Mouse (Mus musculus): ENCODE data around the gene Hist1h4a. TPM values are rescaled to one million over a fixed set of nuclear protein-coding genes. Genes with fewer than 3 reads are reported as not detected.
A peak's percentile ranks its signal among the peaks of the same experiment; 100 is the strongest.
"Not testable (repeated sequence)": the region's sequence is repeated elsewhere in the genome, so short reads cannot be mapped to it uniquely, and the experiment has no call there.

The Hist1h4a gene
- polyA plus RNA-seq, 2 experiments from 2014 or later = 3.1 TPM; not detected in 1

DNA sequence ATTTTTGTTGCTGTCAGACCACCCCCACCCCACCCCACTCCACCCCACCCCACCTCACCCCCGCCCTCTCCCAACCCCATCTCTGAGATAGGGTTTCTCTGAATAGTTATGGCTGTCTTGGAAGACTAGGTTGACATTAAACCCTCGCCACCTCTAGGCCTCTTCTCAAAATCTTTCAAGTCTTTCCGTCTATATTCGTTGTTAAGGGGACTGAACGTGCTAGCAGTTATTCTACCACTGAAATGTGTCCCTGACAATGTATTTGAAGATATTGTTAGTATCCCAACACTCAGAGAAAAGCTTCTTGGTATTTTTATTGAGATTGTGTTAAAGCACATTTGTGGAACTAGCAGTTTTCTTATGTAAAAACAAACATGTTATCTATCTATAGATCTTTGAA lies 20.1 kb downstream of the Hist1h4a start:
- ATAC-seq = no peak

DNA sequence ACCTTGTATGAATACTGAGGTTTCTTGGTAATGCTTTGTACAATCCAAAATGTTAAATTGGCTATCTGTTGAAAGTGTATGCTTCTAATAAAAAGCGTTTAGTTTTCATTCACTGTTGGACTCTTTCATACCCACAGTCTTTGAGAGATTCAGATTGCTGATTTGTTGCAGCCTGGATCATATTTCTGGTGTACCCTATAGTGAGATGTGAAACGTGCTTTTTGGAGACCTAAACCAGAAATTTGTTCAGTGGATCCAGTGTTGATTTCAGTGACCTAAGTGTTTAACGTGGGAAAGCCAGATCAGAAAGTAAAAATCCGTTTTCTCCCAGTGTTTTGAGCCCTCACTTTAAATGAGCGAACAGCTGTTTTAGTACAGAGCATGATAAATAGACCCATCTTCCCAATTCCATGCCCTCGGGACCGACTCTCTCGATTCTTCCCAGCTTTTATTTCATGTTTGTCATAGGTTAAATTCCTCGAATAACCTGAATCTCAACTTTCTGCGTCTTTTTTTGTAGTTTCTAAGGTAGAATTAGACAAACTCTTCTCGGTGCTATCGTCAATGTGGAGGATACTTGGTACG lies 20.7 kb downstream of the Hist1h4a start:
- ATAC-seq = no peak

DNA sequence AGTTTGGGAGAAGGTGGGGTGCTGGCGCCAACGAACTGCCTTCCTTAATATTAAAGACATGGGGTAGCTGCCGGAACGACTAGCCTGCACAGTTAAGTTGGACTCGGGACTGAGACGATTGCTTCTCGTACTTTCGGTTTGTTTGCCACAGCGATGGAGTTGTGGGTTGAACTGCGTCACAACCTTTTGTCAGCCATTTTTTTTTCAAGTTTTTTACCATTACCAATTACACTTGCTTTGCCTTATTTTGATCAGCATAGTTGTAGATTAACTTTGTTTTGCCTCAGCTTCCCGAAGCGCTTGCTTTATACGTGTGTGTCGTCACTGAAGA lies 21.1 kb downstream of the Hist1h4a start:
- peak; percentile 57 for ATAC-seq

DNA sequence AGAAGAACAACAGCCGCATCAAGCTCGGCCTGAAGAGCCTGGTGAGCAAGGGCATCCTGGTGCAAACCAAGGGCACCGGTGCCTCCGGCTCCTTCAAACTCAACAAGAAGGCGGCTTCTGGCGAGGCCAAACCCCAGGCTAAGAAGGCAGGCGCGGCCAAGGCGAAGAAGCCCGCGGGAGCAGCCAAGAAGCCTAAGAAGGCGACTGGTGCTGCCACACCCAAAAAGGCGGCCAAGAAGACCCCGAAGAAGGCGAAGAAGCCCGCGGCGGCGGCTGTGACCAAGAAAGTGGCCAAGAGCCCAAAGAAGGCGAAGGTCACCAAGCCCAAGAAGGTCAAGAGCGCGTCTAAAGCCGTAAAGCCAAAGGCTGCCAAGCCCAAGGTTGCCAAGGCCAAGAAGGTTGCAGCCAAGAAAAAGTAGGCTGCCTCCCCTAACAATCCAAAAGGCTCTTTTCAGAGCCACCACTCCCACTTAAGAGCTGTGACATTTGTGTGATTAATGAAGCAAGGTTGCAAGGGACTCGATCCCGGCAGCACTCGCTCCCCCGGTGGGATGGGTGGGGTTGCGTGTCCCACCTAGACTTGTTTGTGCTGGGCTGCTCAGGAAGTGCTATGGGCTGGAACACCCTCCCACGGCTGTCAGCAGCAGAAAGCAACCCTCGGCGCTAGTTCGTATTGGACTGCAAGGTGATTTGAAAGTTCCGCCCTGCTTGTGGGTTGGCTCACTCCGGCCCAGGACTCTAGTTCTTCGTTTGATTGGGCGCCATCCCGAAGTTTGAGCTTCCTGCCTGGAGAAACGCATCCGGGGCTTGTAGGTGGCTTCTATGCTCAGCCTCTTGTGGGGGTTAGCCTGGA lies 21.7 kb downstream of the Hist1h4a start:
- peak; percentile 86 for ATAC-seq

DNA sequence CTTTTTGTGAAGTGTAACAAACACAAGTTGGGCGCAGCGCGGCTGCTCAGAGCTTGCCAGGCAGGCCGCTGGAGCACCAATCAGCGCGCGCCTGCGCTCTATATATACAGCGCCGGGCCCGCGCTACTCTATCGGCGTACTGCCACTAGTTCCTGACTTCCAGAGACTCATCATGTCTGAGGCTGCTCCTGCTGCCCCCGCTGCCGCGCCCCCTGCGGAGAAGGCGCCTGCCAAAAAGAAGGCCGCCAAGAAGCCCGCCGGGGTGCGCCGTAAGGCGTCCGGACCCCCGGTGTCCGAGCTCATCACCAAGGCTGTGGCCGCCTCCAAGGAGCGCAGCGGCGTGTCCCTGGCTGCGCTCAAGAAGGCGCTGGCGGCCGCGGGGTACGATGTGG lies 22.4 kb downstream of the Hist1h4a start, which contains the start of gene Hist1h1c:
Hist1h1c (plus strand) TSS at position 132 of the 392 bp plus-strand sequence.
- ATAC-seq = peak; percentile 72

DNA sequence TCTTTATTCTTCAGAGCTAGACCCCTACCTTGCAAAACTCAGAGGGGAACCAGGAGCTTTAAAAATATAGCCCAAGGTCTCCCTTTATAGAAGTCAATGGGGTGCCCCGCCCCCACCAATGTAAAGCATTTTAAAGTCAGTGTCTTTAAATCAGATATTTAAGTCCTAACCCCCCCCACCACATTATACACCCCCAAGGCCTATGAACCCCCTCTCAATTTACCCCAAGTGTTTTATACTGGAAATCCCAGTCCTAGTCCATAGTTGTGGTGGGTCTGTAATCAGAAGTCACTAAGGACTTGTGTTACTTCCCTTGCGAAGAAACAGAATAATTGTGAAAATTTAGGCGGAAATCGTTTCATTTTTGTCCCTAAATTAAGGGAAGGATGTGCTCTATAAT lies 23.0 kb downstream of the Hist1h4a start:
- ATAC-seq = no peak

DNA sequence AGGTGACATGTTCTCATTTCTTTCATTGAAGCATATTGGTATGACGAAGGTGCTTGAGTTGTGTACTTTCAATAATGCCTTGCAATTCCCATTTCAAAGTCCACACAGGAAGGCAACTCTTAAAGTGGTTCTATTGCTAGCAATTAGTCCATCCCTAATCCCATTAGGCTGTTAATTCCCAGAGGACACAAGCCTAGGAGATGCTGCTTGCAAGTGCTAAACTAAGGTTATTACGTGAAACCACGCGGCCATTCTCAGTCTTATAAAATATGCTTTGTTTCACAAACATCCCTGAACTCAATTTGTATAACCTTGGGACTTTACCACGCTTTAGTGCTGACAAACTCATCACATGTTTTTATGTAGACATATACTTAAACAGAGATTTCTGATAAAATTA lies 23.9 kb downstream of the Hist1h4a start:
- ATAC-seq = no peak

DNA sequence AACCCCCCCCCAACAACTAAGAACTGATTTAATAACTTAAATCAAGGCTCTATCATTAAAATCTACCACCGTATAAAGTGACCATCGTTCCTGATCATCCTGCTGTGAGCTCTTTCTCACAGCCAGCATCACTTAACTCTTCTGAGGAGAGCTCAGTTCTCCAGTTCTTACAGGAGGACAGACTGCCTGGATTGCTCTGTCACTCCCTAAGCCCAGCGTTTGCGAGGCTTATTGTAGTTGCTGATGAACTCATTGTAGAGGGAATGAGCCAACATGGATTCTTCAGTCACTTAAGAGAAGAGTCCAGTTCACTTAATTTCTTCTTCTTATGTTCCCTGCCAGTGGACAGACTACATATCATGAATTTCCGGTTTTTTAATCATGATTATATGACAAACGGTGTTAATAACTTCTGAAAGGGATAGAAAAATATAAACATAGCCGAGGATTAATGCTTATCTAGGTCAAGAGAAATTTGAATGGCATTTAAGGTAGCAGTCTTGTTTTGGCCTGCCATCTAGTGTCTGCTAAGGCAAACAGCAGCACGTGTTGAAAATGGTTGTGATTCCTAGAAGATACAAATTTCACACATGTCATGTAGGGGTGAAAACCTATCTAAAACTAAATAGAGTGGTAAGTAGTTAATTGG lies 28.8 kb downstream of the Hist1h4a start:
- peak; percentile 75 for ATAC-seq

DNA sequence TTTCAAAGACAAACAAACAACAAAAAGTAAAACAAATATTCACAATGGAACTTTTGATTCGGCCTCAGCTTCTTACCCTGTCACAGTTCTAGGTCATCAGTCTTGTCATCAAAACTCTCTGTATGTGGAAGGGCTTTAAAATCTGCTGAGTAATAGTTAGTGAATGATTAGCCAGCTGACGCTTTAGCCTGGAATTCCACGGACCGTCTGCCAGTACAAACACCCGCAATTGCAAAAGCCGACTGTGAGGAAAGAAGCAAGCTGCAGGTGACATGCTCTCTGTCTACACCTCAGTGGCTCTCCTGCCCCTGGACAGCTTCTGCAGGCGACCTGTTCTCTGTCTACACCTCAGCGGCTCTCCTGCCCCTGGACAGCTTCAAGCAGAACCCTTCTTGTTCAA lies 30.6 kb downstream of the Hist1h4a start:
- no peak for ATAC-seq

DNA sequence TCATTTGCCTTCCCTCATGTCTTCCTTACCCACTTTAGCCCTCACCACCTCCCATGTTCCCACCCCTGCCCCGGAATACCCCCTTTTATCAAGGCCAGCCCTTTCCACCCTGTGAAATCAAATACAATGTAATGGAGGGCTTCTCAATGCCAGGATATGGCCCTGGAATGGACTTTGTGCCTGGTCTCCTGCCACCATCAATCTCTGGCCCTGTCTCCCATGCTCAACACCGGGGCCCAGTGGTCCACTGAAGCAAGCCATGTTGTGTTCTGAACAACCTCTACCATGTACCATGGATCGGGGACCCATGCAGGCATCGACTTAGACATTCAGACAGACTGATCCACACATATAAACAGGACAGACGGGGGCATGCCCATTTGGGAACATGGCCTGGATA lies 31.3 kb downstream of the Hist1h4a start:
- no peak for ATAC-seq

DNA sequence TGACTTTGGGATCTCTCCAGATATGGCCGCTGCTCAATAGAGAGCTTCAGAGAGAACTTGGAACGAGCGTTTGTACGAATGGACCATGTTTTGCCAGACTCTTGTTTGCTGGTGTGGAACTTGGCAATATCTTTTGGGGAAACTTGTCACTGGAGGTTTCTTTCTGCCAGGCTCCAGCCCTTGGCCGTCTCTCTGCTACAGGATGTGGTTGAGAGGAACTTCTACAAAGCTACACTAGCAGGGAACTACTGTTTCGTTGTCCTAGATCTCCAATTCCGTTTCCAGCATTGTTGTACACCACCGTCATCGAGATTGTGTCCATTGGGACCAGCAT lies 31.9 kb downstream of the Hist1h4a start:
- peak; percentile 65 for ATAC-seq

DNA sequence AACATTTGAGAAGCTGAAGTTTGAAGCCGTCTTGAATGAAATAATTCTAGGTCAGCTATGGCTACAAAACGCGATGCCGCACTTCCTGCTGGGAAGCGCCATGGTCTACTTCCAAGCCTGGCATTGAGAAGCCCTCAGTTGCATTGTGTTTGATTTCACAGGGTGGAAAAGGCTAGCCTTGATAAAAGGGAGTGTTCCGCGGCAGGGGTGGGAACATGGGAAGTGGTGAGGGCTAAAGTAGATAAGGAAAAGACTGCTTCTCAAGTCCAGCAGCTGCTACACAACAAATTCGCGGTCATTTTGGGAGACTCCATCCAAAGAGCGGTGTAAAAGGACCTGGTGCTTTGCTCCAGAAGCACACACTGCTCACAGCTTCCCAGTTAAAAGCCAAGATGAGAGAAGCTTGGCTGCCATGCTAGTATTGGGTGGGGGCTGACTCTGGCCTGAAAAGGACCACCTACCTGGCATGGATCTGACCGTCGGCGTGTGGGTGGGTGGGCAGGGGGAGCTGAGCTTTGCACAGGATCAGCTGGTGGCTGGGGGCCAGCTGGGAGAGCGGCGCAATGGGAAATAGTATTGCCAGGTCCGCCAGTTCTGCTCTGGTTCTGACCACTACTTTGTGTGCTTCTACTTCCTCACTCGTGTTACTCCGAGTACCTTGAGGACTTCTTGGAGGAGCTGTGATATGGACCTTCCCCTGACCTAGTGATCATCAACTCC lies 32.4 kb downstream of the Hist1h4a start:
- ATAC-seq = no peak

DNA sequence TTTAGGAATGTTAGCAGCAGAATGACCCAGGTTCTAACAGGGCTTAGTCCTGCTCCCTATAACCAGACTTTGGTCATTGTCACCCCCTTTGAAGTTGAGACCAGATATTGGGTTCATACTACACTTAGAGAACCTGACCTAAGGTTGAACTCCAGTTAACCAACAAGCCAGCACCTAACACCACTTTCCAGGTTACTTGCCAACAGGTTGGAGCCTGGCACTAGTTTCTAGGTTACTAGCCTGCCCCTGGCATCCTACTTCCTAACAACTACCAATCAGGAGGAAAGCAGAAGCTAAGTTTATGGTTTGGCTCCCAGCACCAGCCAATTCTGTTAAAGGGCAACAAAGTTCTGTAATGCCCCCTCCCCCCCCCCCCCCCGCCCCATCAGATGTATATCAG lies 35.8 kb downstream of the Hist1h4a start:
- no peak for ATAC-seq

DNA sequence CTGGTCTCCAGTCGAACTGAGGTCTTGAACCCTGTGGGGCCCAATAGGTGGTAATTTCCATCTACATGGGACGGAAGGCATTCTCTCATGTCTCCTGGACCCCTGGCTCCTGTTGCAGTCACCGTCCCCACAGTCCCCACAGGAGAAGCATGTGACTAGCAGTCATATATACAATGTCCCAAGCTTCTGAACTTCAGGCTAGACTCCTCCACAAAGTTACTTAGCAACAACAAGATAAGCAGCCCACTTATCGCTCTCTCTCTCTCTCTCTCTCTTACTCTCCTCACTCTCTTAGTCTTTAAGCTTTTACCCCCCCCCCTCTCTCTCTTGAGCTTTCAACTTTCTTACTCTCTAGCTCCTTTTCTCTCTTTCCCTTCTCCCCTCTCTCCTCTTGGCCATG lies 36.8 kb downstream of the Hist1h4a start:
- ATAC-seq = no peak

DNA sequence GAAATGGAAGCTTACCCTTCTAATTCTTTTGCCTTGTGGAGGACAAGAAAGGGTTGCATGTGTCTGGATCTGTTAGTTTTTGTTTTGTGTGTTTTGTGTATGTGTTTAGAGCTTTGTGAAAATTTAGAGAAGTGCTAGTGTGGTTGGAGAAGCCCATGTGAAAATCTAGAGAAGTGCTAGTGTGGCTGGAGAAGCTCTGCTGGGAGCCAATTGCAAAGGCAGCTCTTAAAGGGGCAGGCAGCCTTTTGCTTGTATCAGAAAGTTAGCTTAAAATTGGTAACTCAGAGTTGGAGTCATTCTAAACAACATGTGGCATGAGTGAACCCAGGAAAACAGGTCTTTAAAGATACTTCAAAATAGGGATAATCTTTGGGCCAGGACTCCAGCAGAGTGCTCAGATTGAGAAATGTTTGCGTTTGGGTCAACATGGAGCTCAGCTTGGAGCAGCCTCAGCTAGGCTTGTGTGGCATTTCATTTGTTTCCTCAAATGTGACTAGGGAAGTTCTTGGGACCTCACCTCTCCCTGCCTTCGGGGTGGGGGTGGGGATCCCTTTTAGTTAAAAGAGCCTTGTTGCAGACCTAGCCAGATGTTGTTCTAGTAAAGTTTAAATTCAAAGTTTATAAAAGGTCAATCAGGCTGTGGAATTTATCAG lies 43.3 kb downstream of the Hist1h4a start:
- not testable (repeated sequence) for ATAC-seq

DNA sequence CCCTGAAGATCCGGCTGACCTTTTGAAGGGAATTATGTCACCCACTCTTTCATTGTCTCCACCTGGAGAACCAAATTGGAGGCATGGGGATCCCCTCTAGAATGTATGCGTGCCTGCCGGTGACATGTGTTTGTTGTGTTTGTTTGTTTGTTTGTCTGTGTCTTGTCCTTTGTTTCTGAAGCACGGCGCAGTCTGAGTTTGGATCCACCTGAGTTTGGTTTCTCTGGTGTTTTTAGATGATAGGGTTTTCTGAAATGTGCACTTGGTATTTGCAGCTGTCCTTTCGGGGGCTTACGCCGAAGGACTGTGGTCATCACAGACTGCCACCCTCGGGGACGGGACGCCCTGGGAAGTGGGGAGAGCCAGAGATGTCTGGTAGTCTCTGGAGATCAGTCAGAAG lies 43.9 kb downstream of the Hist1h4a start:
- no peak for ATAC-seq

DNA sequence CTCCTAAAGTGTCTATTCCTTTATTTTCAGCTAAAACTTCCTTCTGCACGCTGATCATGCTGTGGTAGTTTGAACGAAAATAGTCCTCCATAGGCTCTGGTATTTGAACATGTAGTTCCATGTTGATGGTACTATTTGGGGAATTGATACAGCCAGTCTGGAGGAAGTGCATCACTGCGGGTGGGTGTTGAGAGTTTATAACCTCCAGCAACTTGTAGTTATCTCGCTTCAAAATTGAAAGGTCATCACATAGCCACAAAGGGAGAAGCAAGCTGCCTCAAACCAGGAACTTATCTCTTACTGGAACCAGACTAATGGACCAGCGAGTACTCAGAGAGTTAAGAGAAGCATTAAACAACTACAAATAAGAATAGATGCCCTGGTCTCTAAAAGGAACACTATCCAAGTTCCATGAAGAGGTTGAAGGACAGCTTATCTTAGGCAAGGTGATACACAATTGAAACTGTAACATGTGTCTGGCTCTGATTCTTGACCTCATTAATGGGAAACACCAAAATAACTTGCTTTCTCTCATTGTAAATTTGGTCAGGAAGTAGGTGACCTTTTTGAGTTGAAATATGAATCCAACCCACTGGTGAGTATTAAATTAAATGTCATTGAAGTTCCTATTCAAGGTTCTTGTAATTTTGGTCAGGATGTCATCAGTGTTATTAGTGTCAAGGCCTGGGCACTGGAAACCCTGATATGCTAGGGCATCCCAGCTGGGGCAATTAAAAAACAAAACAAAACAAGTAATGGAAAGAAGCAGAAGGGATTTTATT lies 44.6 kb downstream of the Hist1h4a start:
- no peak for ATAC-seq

Other genes starting within 250 kb of the Hist1h4a start
- gene Hist1h4h, start 230.2 kb downstream of the Hist1h4a start, polyA plus RNA-seq (2017; shearing (Covaris generic)) = 1 to 10 TPM; 2.7 to 3.2 TPM
- gene Hist1h2af, start 227.3 kb downstream of the Hist1h4a start, polyA plus RNA-seq (2017; shearing (Covaris generic)) = not detected
- 1 to 10 TPM in 1 of 2 experiments, not detected in 1; 1.1 TPM for gene Hist1h3g, start 225.8 kb downstream of the Hist1h4a start, polyA plus RNA-seq (2017; shearing (Covaris generic))
- gene Hist1h2bh, start 217.8 kb downstream of the Hist1h4a start, polyA plus RNA-seq (2017; shearing (Covaris generic)) = under 1 TPM in 1 of 2 experiments, not detected in 1; 0.38 TPM
- 1 to 10 TPM in 1 of 2 experiments, not detected in 1; 1.1 TPM for gene Hist1h3f, start 217.2 kb downstream of the Hist1h4a start, polyA plus RNA-seq (2017; shearing (Covaris generic))
- 1 to 10 TPM in 1 of 2 experiments, not detected in 1; 2.8 TPM for gene Hist1h4f, start 209.6 kb downstream of the Hist1h4a start, polyA plus RNA-seq (2017; shearing (Covaris generic))
- under 1 TPM; 0.31 to 0.79 TPM for gene Hist1h1d, start 208.0 kb downstream of the Hist1h4a start, polyA plus RNA-seq (2017; shearing (Covaris generic))
- gene Hist1h3e, start 198.9 kb downstream of the Hist1h4a start, polyA plus RNA-seq (2017; shearing (Covaris generic)) = 1 to 10 TPM in 1 of 2 experiments, under 1 TPM in 1; 0.86 to 1.6 TPM
- 10 to 100 TPM; 26.7 to 59.1 TPM for gene Hist1h2ae, start 190.0 kb downstream of the Hist1h4a start, polyA plus RNA-seq (2017; shearing (Covaris generic))
- gene Hist1h2bg, start 189.8 kb downstream of the Hist1h4a start, polyA plus RNA-seq (2017; shearing (Covaris generic)) = 1 to 10 TPM; 4.0 to 5.7 TPM
- gene Hist1h2bf, start 187.0 kb downstream of the Hist1h4a start, polyA plus RNA-seq (2017; shearing (Covaris generic)) = under 1 TPM in 1 of 2 experiments, not detected in 1; 0.83 TPM
- 1 to 10 TPM in 1 of 2 experiments, not detected in 1; 2.3 TPM for gene Hist1h2ad, start 186.8 kb downstream of the Hist1h4a start, polyA plus RNA-seq (2017; shearing (Covaris generic))
- not detected for gene Hist1h3d, start 185.5 kb downstream of the Hist1h4a start, polyA plus RNA-seq (2017; shearing (Covaris generic))
- gene Hist1h4d, start 179.6 kb downstream of the Hist1h4a start, polyA plus RNA-seq (2017; shearing (Covaris generic)) = 10 to 100 TPM; 36.8 to 39.3 TPM
- gene Hist1h2be, start 140.1 kb downstream of the Hist1h4a start, polyA plus RNA-seq (2017; shearing (Covaris generic)) = 1 to 10 TPM; 1.5 to 1.7 TPM
- gene Hist1h1e, start 138.7 kb downstream of the Hist1h4a start, polyA plus RNA-seq (2017; shearing (Covaris generic)) = 10 to 100 TPM; 11.9 to 13.5 TPM
- gene Hist1h2ac, start 77.3 kb downstream of the Hist1h4a start, polyA plus RNA-seq (2017; shearing (Covaris generic)) = under 1 TPM in 1 of 2 experiments, not detected in 1; 0.28 TPM
- 1 to 10 TPM in 1 of 2 experiments, under 1 TPM in 1; 0.85 to 5.4 TPM for gene Hist1h2bc, start 77.0 kb downstream of the Hist1h4a start, polyA plus RNA-seq (2017; shearing (Covaris generic))
- not detected for gene Hist1h1t, start 65.4 kb downstream of the Hist1h4a start, polyA plus RNA-seq (2017; shearing (Covaris generic))
- gene Hist1h4c, start 62.8 kb downstream of the Hist1h4a start, polyA plus RNA-seq (2017; shearing (Covaris generic)) = 1 to 10 TPM in 1 of 2 experiments, under 1 TPM in 1; 0.57 to 7.4 TPM
- under 1 TPM in 1 of 2 experiments, not detected in 1; 0.80 TPM for gene Hfe, start 50.4 kb downstream of the Hist1h4a start, polyA plus RNA-seq (2017; shearing (Covaris generic))
- gene Hist1h1c, start 22.4 kb downstream of the Hist1h4a start, polyA plus RNA-seq (2017; shearing (Covaris generic)) = 10 to 100 TPM in 1 of 2 experiments, 1 to 10 TPM in 1; 5.3 to 15.2 TPM
- 1 to 10 TPM in 1 of 2 experiments, not detected in 1; 2.4 TPM for gene Hist1h3c, start 15.6 kb downstream of the Hist1h4a start, polyA plus RNA-seq (2017; shearing (Covaris generic))
- under 1 TPM in 1 of 2 experiments, not detected in 1; 0.73 TPM for gene Hist1h2bb, start 14.5 kb downstream of the Hist1h4a start, polyA plus RNA-seq (2017; shearing (Covaris generic))
- 1 to 10 TPM; 9.5 to 10.0 TPM for gene Hist1h2ab, start 10.1 kb downstream of the Hist1h4a start, polyA plus RNA-seq (2017; shearing (Covaris generic))
- gene Hist1h3b, start 9.0 kb downstream of the Hist1h4a start, polyA plus RNA-seq (2017; shearing (Covaris generic)) = not detected
- gene Hist1h4b, start 4.2 kb downstream of the Hist1h4a start, polyA plus RNA-seq (2017; shearing (Covaris generic)) = 1 to 10 TPM in 1 of 2 experiments, not detected in 1; 2.8 TPM
- 1 to 10 TPM in 1 of 2 experiments, under 1 TPM in 1; 0.73 to 1.7 TPM for gene Hist1h3a, start 1.2 kb upstream of the Hist1h4a start, polyA plus RNA-seq (2017; shearing (Covaris generic))
- gene Hist1h1a, start 2.4 kb upstream of the Hist1h4a start, polyA plus RNA-seq (2017; shearing (Covaris generic)) = 1 to 10 TPM; 5.1 to 7.8 TPM
- not detected for gene Trim38, start 8.7 kb upstream of the Hist1h4a start, polyA plus RNA-seq (2017; shearing (Covaris generic))
- gene Slc17a2, start 45.8 kb upstream of the Hist1h4a start, polyA plus RNA-seq (2017; shearing (Covaris generic)) = not detected
- gene Slc17a3, start 78.2 kb upstream of the Hist1h4a start, polyA plus RNA-seq (2017; shearing (Covaris generic)) = not detected
- gene Slc17a1, start 106.5 kb upstream of the Hist1h4a start, polyA plus RNA-seq (2017; shearing (Covaris generic)) = not detected
- not detected for gene Slc17a4, start 153.8 kb upstream of the Hist1h4a start, polyA plus RNA-seq (2017; shearing (Covaris generic))
- not detected for gene Hist1h2ba, start 172.9 kb upstream of the Hist1h4a start, polyA plus RNA-seq (2017; shearing (Covaris generic))
- not detected for gene Hist1h2aa, start 173.2 kb upstream of the Hist1h4a start, polyA plus RNA-seq (2017; shearing (Covaris generic))
- not detected for gene Scgn, start 230.0 kb upstream of the Hist1h4a start, polyA plus RNA-seq (2017; shearing (Covaris generic))

Measured in activated CD4-positive, CD25-positive, alpha-beta regulatory T cell, adult 4 months (primary cell).